Mouse (Mus musculus): ENCODE results near the gene Doc2g. TPM values are rescaled to one million over a fixed set of nuclear protein-coding genes. Genes with fewer than 3 reads are reported as not detected.

Gene Doc2g
- polyA plus RNA-seq, 1 experiment from 2014 or later, result 3.0 TPM

- Histone ChIP-seq H3K36me3 (no peaks in the 10 kb centered on the region), H3K9me3 (no peaks in the 10 kb centered on the region), H3K4me1 (replicated peaks) (peaks cover 43% of the 10 kb centered on the region), H3K4me3 (no peak overlapping the region), H3K27ac (no peak overlapping the region), H3K27me3 (ENCODE audit: insufficient read depth, poor library complexity, severe bottlenecking) (peaks cover 10% of the 10 kb centered on the region; the same call in 1 of the 2 replicates)
- DNase-seq (ENCODE audit: low spot score), result no peak
- WGBS, result 70% methylated on average over 6 of the region's 6 CpGs
Measured at GRCm38 (mm10) chr19:3994932-3995331, 8.2 kb upstream of the Doc2g start.

DNA sequence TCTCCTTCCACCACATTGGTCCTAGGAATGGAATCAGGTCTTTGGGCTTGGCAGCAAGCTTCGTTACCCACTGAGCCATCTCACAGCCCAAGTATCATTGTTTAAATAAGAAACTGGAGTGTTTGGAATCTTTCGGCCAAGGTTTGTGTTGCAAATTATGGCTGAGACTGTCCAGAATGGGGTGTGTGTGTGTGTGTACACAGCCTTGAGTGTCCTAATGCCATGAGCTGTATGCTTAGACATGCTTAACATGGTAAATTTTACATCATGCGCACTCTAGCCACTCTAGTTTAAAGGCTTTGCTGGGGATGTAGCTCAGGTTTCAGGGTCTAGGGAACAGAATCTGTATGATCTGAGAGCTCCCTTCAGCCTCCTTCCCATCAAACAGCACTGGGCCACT is 7.6 kb upstream of the Doc2g start:
- H3K9me3 ChIP-seq, result no peaks in the 10 kb centered on the region
- H3K27me3 ChIP-seq (ENCODE audit: insufficient read depth, poor library complexity, severe bottlenecking), result peaks cover 10% of the 10 kb centered on the region; the same call in 1 of the 2 replicates
- H3K4me1 ChIP-seq (replicated peaks), result peaks cover 45% of the 10 kb centered on the region
- DNase-seq (ENCODE audit: low spot score), result no peak
- H3K36me3 ChIP-seq, result no peaks in the 10 kb centered on the region
- 90% methylated on average over 3 of the region's 3 CpGs for WGBS
- H3K4me3 ChIP-seq, result no peak overlapping the region
- 0 out of 2 replicates have a peak overlapping the region, but pooled peaks have one; percentile 12 for H3K27ac ChIP-seq

DNA sequence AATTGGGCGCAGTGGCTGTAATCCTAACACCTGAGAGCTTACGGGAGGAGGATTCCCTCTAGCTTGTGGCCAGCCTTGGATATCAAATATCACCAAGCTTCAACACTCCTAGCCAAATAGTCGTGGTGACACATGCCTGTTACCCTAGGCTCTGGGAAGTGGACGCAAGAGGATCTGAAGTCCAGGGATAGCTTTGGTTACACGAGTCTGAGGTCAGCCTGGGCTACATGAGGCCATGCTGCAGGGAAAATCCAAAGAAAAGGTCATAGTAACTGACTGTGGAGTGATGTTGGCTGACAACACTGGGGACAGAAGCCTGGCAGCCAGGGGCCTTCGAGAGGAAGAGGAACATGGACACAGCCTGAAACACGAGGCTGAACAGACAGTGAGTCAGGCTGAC is 7.0 kb upstream of the Doc2g start:
- Histone ChIP-seq H3K4me1 (replicated peaks) (peaks cover 45% of the 10 kb centered on the region), H3K9me3 (no peaks in the 10 kb centered on the region), H3K27me3 (ENCODE audit: insufficient read depth, poor library complexity, severe bottlenecking) (peaks cover 10% of the 10 kb centered on the region; the same call in 1 of the 2 replicates), H3K27ac (0 out of 2 replicates have a peak overlapping the region, but pooled peaks have one; percentile 12), H3K4me3 (no peak overlapping the region), H3K36me3 (no peaks in the 10 kb centered on the region)
- 75% methylated on average over 7 of the region's 7 CpGs for WGBS
- DNase-seq (ENCODE audit: low spot score), result no peak

DNA sequence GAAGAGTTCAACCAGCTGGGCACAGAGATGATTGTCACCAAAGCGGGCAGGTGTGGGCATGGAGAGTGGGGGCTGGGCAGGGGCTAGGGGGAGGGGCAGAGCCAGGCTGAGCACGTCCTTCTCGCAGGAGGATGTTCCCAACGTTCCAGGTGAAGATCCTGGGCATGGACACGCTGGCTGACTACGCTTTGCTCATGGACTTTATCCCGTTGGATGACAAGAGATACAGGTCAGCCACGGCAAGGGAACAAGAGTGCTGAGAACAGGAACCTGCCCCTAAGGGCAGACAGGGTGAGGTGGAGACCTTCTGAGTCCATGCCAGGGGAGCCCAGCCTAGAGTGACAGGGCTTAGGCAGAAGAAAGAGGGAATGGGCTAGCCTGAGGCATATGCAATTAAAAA is 6.4 kb upstream of the Doc2g start:
- WGBS, result 82% methylated on average over 8 of the region's 8 CpGs
- H3K36me3 ChIP-seq, result no peaks in the 10 kb centered on the region
- no peak overlapping the region for H3K27ac ChIP-seq
- DNase-seq (ENCODE audit: low spot score), result no peak
- peaks cover 10% of the 10 kb centered on the region; the same call in 1 of the 2 replicates for H3K27me3 ChIP-seq (ENCODE audit: insufficient read depth, poor library complexity, severe bottlenecking)
- H3K9me3 ChIP-seq, result no peaks in the 10 kb centered on the region
- no peak overlapping the region for H3K4me3 ChIP-seq
- peaks cover 49% of the 10 kb centered on the region for H3K4me1 ChIP-seq (replicated peaks)

- Histone ChIP-seq H3K4me1 (replicated peaks) (peaks cover 47% of the 10 kb centered on the region), H3K4me3 (no peak overlapping the region; the same call in 1 of the 2 replicates), H3K9me3 (no peaks in the 10 kb centered on the region), H3K36me3 (no peaks in the 10 kb centered on the region), H3K27me3 (ENCODE audit: insufficient read depth, poor library complexity, severe bottlenecking) (peaks cover 10% of the 10 kb centered on the region; the same call in 1 of the 2 replicates), H3K27ac (no peak overlapping the region)
- 67% methylated on average over 8 of the region's 8 CpGs for WGBS
- DNase-seq (ENCODE audit: low spot score), result no peak
Measured at GRCm38 (mm10) chr19:3997231-3997630, 5.9 kb upstream of the Doc2g start.

DNA sequence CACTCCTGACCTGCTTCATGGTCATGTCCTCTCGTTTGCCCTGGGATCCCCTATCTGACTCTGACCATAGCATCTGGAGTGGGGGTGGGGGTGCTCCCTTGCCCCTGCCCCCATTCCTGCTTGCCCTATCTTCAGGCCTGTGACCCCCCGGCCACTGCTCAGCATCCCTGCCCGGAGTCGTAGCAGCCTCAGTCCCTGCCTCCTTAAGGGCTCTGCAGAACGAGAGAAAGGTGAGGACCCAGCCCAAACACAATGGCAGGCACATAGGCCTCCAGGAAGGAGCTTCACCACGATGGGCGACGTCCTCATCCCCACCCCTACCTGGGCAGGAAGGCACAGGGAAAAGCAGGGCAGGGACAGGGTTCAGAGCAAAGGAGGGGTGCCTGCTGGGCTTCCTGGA is 4.8 kb upstream of the Doc2g start:
- no peak overlapping the region for H3K27ac ChIP-seq

GRCm38 (mm10) chr19:3999121-3999730 is 3.9 kb upstream of the Doc2g start:
- Histone ChIP-seq H3K9me3 (no peaks in the 10 kb centered on the region), H3K27ac (peak overlapping the region; percentile 94; the same call in 1 of the 2 replicates), H3K27me3 (ENCODE audit: insufficient read depth, poor library complexity, severe bottlenecking) (peaks cover 6% of the 10 kb centered on the region; the same call in 1 of the 2 replicates), H3K4me3 (peak overlapping the region; percentile 74), H3K36me3 (no peaks in the 10 kb centered on the region), H3K4me1 (replicated peaks) (peaks cover 39% of the 10 kb centered on the region)
- DNase-seq (ENCODE audit: low spot score), result no peak
- WGBS, result 88% methylated on average over 9 of the region's 9 CpGs

More for the DNA sequence above, 4.8 kb upstream of the Doc2g start:
- no peak for DNase-seq (ENCODE audit: low spot score)
- peaks cover 6% of the 10 kb centered on the region; the same call in 1 of the 2 replicates for H3K27me3 ChIP-seq (ENCODE audit: insufficient read depth, poor library complexity, severe bottlenecking)
- H3K9me3 ChIP-seq, result no peaks in the 10 kb centered on the region
- H3K4me3 ChIP-seq, result no peak overlapping the region
- H3K4me1 ChIP-seq (replicated peaks), result peaks cover 39% of the 10 kb centered on the region
- H3K36me3 ChIP-seq, result no peaks in the 10 kb centered on the region
- 77% methylated on average over 8 of the region's 8 CpGs for WGBS

- under 1% methylated on average over 64 of the region's 64 CpGs for WGBS
- Histone ChIP-seq H3K27ac (peak within 1 kb of the TSS; percentile 94), H3K4me1 (replicated peaks) (peaks cover 39% of the 10 kb centered on the region), H3K27me3 (ENCODE audit: insufficient read depth, poor library complexity, severe bottlenecking) (peaks cover 6% of the 10 kb centered on the region; the same call in 1 of the 2 replicates), H3K9me3 (no peaks in the 10 kb centered on the region), H3K36me3 (peaks cover 8% of the 10 kb centered on the region; the same call in 1 of the 2 replicates), H3K4me3 (peak within 1 kb of the TSS; percentile 74)
- peak; percentile 97 for DNase-seq (ENCODE audit: low spot score)
Measured at GRCm38 (mm10) chr19:4000119-4000900, 2.8 kb upstream of the Doc2g start, which contains the start of the genes Nudt8 and Gm49405. TSS of gene Nudt8 (plus strand) at chr19:4000580. TSS of gene Gm49405 (plus strand) at chr19:4000626.

DNA sequence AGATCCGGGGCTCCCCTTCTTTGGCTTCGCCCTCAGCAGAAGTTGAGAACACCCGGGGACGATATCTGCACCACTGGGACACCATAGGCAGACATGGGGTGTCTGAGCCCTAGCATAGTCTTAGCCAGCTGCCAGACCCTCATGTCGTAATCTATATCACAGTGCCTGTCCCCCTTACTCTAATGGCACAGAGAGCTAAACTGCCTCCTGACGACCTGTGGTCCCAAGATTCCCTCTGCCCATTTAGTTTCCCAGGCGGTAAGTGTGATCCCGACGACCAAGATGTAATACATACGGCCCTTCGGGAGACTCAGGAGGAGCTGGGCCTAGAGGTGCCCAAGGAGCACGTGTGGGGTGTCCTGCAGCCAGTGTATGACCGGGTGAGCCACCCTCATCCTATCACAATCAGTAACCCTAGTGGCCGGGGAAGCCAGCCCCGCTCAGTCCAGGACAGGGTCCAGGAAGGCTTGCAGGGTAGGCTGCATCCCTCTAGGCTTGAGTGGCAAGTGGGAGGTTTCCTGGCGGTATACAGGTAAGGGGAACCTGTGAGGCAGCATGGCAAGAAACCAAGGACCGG is 2.1 kb upstream of the Doc2g start:
- peak; percentile 27 for DNase-seq (ENCODE audit: low spot score)
- peaks cover 6% of the 10 kb centered on the region; the same call in 1 of the 2 replicates for H3K27me3 ChIP-seq (ENCODE audit: insufficient read depth, poor library complexity, severe bottlenecking)
- 21% methylated on average over 17 of the region's 17 CpGs for WGBS

DNA sequence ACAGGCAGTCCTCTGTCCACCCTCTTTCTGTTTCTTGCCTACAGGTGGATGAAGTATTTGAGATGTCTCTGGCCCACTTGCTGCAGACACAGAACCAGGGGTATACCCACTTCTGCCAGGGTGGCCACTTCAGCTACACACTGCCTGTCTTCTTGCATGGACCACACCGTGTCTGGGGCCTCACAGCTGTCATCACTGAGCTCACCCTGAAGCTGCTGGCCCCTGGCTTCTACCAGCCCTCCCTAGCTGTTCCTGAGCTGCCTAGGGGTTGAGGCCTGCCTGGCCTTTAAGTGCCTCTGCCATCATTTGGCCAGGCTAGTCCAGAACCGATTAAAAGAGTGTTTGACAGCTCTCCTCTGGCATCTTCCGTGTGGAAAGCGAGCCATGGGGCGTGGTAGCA is 1.4 kb upstream of the Doc2g start:
- peak overlapping the region; percentile 74 for H3K4me3 ChIP-seq

More for the DNA sequence above, 2.1 kb upstream of the Doc2g start:
- peaks cover 14% of the 10 kb centered on the region for H3K36me3 ChIP-seq
- H3K4me1 ChIP-seq (replicated peaks), result peaks cover 35% of the 10 kb centered on the region
- peak overlapping the region; percentile 94 for H3K27ac ChIP-seq
- peak overlapping the region; percentile 74 for H3K4me3 ChIP-seq
- H3K9me3 ChIP-seq, result no peaks in the 10 kb centered on the region

DNA sequence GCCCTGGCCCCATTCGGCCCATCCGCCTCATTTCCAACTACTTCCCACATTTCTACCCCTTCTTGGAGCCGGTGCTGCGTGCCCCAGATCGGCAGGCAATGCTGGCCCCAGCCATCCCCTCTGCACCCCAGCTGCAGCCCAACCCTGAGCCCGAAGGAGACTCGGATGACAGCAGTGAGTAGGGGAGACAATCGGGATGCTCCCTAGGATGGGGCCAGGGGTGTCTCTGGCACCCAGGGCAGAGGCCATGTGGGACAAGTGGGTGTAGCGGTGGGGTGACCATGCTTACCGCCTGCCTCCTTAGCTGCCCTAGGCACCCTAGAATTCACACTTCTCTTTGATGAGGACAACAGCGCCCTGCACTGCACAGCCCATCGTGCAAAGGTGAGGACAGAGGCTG is 528 bp downstream of the Doc2g start:
- Histone ChIP-seq H3K4me3 (no peak overlapping the region), H3K4me1 (replicated peaks) (peaks cover 29% of the 10 kb centered on the region), H3K27ac (0 out of 2 replicates have a peak overlapping the region, but pooled peaks have one; percentile 31), H3K27me3 (ENCODE audit: insufficient read depth, poor library complexity, severe bottlenecking) (peaks cover 6% of the 10 kb centered on the region; the same call in 1 of the 2 replicates), H3K9me3 (no peaks in the 10 kb centered on the region), H3K36me3 (peaks cover 40% of the 10 kb centered on the region)
- WGBS, result 78% methylated on average over 12 of the region's 12 CpGs
- no peak for DNase-seq (ENCODE audit: low spot score)

More for the DNA sequence above, 1.4 kb upstream of the Doc2g start:
- DNase-seq (ENCODE audit: low spot score), result no peak
- Histone ChIP-seq H3K27ac (peak overlapping the region; percentile 94; the same call in 1 of the 2 replicates), H3K27me3 (ENCODE audit: insufficient read depth, poor library complexity, severe bottlenecking) (peaks cover 6% of the 10 kb centered on the region; the same call in 1 of the 2 replicates), H3K4me1 (replicated peaks) (peaks cover 32% of the 10 kb centered on the region), H3K9me3 (no peaks in the 10 kb centered on the region), H3K36me3 (peaks cover 21% of the 10 kb centered on the region)
- WGBS, result 90% methylated on average over 5 of the region's 5 CpGs

- Histone ChIP-seq H3K27ac (no peak overlapping the region), H3K4me3 (no peak overlapping the region), H3K9me3 (no peaks in the 10 kb centered on the region), H3K36me3 (peaks cover 47% of the 10 kb centered on the region), H3K4me1 (replicated peaks) (peaks cover 25% of the 10 kb centered on the region), H3K27me3 (ENCODE audit: insufficient read depth, poor library complexity, severe bottlenecking) (0 out of 2 replicates have a peak, but pooled peaks cover 1% of the 10 kb centered on the region)
- WGBS, result 86% methylated on average over 15 of the region's 15 CpGs
- no peak for DNase-seq (ENCODE audit: low spot score)
Measured at GRCm38 (mm10) chr19:4004331-4004730, 1.2 kb downstream of the Doc2g start.

Measured in hindbrain, embryonic 10.5 days (tissue).